Mouse (Mus musculus) myocyte (in vitro differentiated cells): ENCODE data around the gene Cyp17a1. TPM values are rescaled to one million over a fixed set of nuclear protein-coding genes. Genes with fewer than 3 reads are reported as not detected.

Experiments
- H3K27me3 ChIP-seq: one replicate; pipeline ENCODE4 v1.6.1; 2011; ENCODE audit not compliant: control insufficient read depth, insufficient read depth, insufficient read length
- H3K36me3 ChIP-seq: one replicate; pipeline ENCODE4 v1.6.1; 2011; ENCODE audit not compliant: control insufficient read depth, insufficient read depth
- H3K4me2 ChIP-seq: one replicate; pipeline ENCODE4 v1.6.1; 2011; ENCODE audit warnings: low read depth, control low read depth
- H3K4me3 ChIP-seq: one replicate; pipeline ENCODE4 v1.5.1; 2011; ENCODE audit warnings: mild to moderate bottlenecking, control low read depth, moderate library complexity
- H3K79me2 ChIP-seq: one replicate; pipeline ENCODE4 v1.6.1; 2011; ENCODE audit not compliant: control insufficient read depth, insufficient read depth
- H3ac ChIP-seq: one replicate; pipeline ENCODE4 v1.6.1; 2011; ENCODE audit not compliant: control insufficient read depth, insufficient read length
- CEBPB ChIP-seq: IDR thresholded peaks from 2 replicates; pipeline ENCODE4 v1.6.1; 2011; ENCODE audit warnings: mild to moderate bottlenecking, moderate library complexity; ENCODE audit not compliant: poor library complexity, insufficient read depth, severe bottlenecking
- E2F4 ChIP-seq: IDR thresholded peaks from one replicate; pipeline ENCODE4 v1.6.1; 2011; ENCODE audit warnings: mild to moderate bottlenecking, control low read depth, moderate library complexity; ENCODE audit not compliant: insufficient read depth
- MAX ChIP-seq: IDR thresholded peaks from one replicate; pipeline ENCODE4 v1.6.1; 2011; ENCODE audit warnings: low read depth, mild to moderate bottlenecking, control low read depth
- MYOD1 ChIP-seq, 3 experiments: IDR thresholded peaks; one replicate each; pipeline ENCODE4 v1.6.1; 2011; ENCODE audit warnings: control low read depth in 2 of 3, low read depth in 2 of 3, mild to moderate bottlenecking in 2 of 3, moderate library complexity in 1 of 3; ENCODE audit not compliant: insufficient read length in 2 of 3, control insufficient read depth in 1 of 3
- MYOG ChIP-seq, 3 experiments: IDR thresholded peaks; one replicate each; pipeline ENCODE4 v1.6.1; 2011; ENCODE audit warnings: control low read depth in 2 of 3, low read depth in 2 of 3, mild to moderate bottlenecking in 2 of 3; ENCODE audit not compliant: insufficient read length in 2 of 3, control insufficient read depth in 1 of 3, insufficient read depth in 1 of 3
- POLR2A ChIP-seq: IDR thresholded peaks from one replicate; pipeline ENCODE4 v1.6.1; 2011; ENCODE audit warnings: low read depth, mild to moderate bottlenecking, control low read depth, moderate library complexity; ENCODE audit not compliant: insufficient read length
- POLR2AphosphoS2 ChIP-seq: IDR thresholded peaks from one replicate; pipeline ENCODE4 v1.6.1; 2011; ENCODE audit warnings: low read depth, control low read depth; ENCODE audit not compliant: insufficient read length
- REST ChIP-seq: IDR thresholded peaks from one replicate; pipeline ENCODE4 v1.6.1; 2011; ENCODE audit warnings: mild to moderate bottlenecking, control low read depth, moderate library complexity; ENCODE audit not compliant: insufficient read depth, insufficient read length
- SRF ChIP-seq: IDR thresholded peaks from one replicate; pipeline ENCODE4 v1.6.1; 2011; ENCODE audit warnings: low read depth; ENCODE audit not compliant: control insufficient read depth, insufficient read length
- TCF12 ChIP-seq: IDR thresholded peaks from one replicate; pipeline ENCODE4 v1.6.1; 2011; ENCODE audit warnings: mild to moderate bottlenecking, control low read depth; ENCODE audit not compliant: poor library complexity, insufficient read depth, severe bottlenecking
- TCF3 ChIP-seq: IDR thresholded peaks from one replicate; pipeline ENCODE4 v1.6.1; 2011; ENCODE audit warnings: low read depth, control low read depth; ENCODE audit not compliant: insufficient read length
- USF1 ChIP-seq: IDR thresholded peaks from one replicate; pipeline ENCODE4 v1.6.1; 2011; ENCODE audit warnings: low read depth, mild to moderate bottlenecking, control low read depth, moderate library complexity
- polyA plus RNA-seq: library from polyadenylated mRNA; unstranded; fragments of >200 nt; fragmentation: generic; extraction: Trizol; gene quantifications from one replicate; pipeline ENCODE4 v1.2.1, GENCODE M21; 2012; ENCODE audit warnings: missing spikeins

Gene Cyp17a1
- polyA plus RNA-seq, result not detected

- Histone ChIP-seq H3ac (no peak within 1 kb of the TSS), H3K36me3 (no peaks in the 10 kb centered on the region), H3K4me2 (no peak within 1 kb of the TSS), H3K79me2 (no peaks in the 10 kb centered on the region), H3K4me3 (no peak within 1 kb of the TSS), H3K27me3 (peaks cover 58% of the 10 kb centered on the region)
- TF ChIP-seq CEBPB (no peak), POLR2AphosphoS2 (no peak), SRF (no peak), TCF12 (no peak), E2F4 (no peak), MYOG (IDR thresholded peaks at IDR 0.05; ENCODE audit: control insufficient read depth in 1 of 3, insufficient read depth in 1 of 3, insufficient read length in 2 of 3, low read depth in 2 of 3) (no peak), TCF3 (no peak), MAX (no peak), REST (no peak), POLR2A (no peak), MYOD1 (IDR thresholded peaks at IDR 0.05; ENCODE audit: control insufficient read depth in 1 of 3, insufficient read length in 2 of 3, low read depth in 2 of 3) (no peak), USF1 (no peak)
Observed at GRCm38 (mm10) chr19:46672766-46673418, at the start of gene Cyp17a1. TSS of gene Cyp17a1 (minus strand) at chr19:46673172.

GRCm38 (mm10) chr19:46718150-46718549, 45.2 kb upstream of the Cyp17a1 start:
- Histone ChIP-seq H3K36me3 (no peaks in the 10 kb centered on the region), H3ac (no peak overlapping the region), H3K79me2 (no peaks in the 10 kb centered on the region), H3K4me2 (no peak overlapping the region), H3K27me3 (no peaks in the 10 kb centered on the region), H3K4me3 (no peak overlapping the region)
- TF ChIP-seq REST, result no peak
- TF ChIP-seq POLR2A, result no peak
- no peak for TF ChIP-seq TCF12
- TF ChIP-seq SRF, result no peak
- TF ChIP-seq MYOD1 (IDR thresholded peaks at IDR 0.05; ENCODE audit: control insufficient read depth in 1 of 3, insufficient read length in 2 of 3, low read depth in 2 of 3), result no peak
- TF ChIP-seq USF1, result no peak
- no peak for TF ChIP-seq POLR2AphosphoS2
- TF ChIP-seq TCF3, result no peak
- no peak for TF ChIP-seq MYOG (IDR thresholded peaks at IDR 0.05; ENCODE audit: control insufficient read depth in 1 of 3, insufficient read depth in 1 of 3, insufficient read length in 2 of 3, low read depth in 2 of 3)
- no peak for TF ChIP-seq E2F4
- no peak for TF ChIP-seq MAX
- TF ChIP-seq CEBPB, result no peak

GRCm38 (mm10) chr19:46715016-46715415, 42.0 kb upstream of the Cyp17a1 start:
- H3K36me3 ChIP-seq, result no peaks in the 10 kb centered on the region
- no peak overlapping the region for H3K4me2 ChIP-seq
- no peak overlapping the region for H3ac ChIP-seq

GRCm38 (mm10) chr19:46714234-46714633, 41.3 kb upstream of the Cyp17a1 start:
- Histone ChIP-seq H3K36me3 (no peaks in the 10 kb centered on the region), H3K4me2 (no peak overlapping the region), H3K4me3 (no peak overlapping the region), H3K27me3 (no peaks in the 10 kb centered on the region), H3K79me2 (no peaks in the 10 kb centered on the region), H3ac (no peak overlapping the region)
- TF ChIP-seq CEBPB (no peak), POLR2AphosphoS2 (no peak), POLR2A (no peak), SRF (no peak), USF1 (no peak), E2F4 (no peak), REST (no peak), TCF12 (no peak)

More at GRCm38 (mm10) chr19:46715016-46715415, 42.0 kb upstream of the Cyp17a1 start:
- H3K27me3 ChIP-seq, result no peaks in the 10 kb centered on the region
- no peak overlapping the region for H3K4me3 ChIP-seq
- H3K79me2 ChIP-seq, result no peaks in the 10 kb centered on the region
- no peak for TF ChIP-seq TCF3
- TF ChIP-seq SRF, result no peak
- no peak for TF ChIP-seq CEBPB
- no peak for TF ChIP-seq USF1
- TF ChIP-seq E2F4, result no peak
- no peak for TF ChIP-seq MYOD1 (IDR thresholded peaks at IDR 0.05; ENCODE audit: control insufficient read depth in 1 of 3, insufficient read length in 2 of 3, low read depth in 2 of 3)
- no peak for TF ChIP-seq MAX
- no peak for TF ChIP-seq MYOG (IDR thresholded peaks at IDR 0.05; ENCODE audit: control insufficient read depth in 1 of 3, insufficient read depth in 1 of 3, insufficient read length in 2 of 3, low read depth in 2 of 3)
- no peak for TF ChIP-seq POLR2AphosphoS2
- no peak for TF ChIP-seq TCF12
- TF ChIP-seq POLR2A, result no peak
- TF ChIP-seq REST, result no peak

GRCm38 (mm10) chr19:46710614-46711013, 37.6 kb upstream of the Cyp17a1 start:
- H3K79me2 ChIP-seq, result no peaks in the 10 kb centered on the region
- no peak overlapping the region for H3K4me3 ChIP-seq
- H3K4me2 ChIP-seq, result no peak overlapping the region
- H3K36me3 ChIP-seq, result no peaks in the 10 kb centered on the region
- TF ChIP-seq MYOG (IDR thresholded peaks at IDR 0.05; ENCODE audit: control insufficient read depth in 1 of 3, insufficient read depth in 1 of 3, insufficient read length in 2 of 3, low read depth in 2 of 3) (no peak), MYOD1 (IDR thresholded peaks at IDR 0.05; ENCODE audit: control insufficient read depth in 1 of 3, insufficient read length in 2 of 3, low read depth in 2 of 3) (no peak), CEBPB (no peak), POLR2A (no peak), MAX (no peak), SRF (no peak), TCF3 (no peak)
- no peaks in the 10 kb centered on the region for H3K27me3 ChIP-seq
- no peak overlapping the region for H3ac ChIP-seq
